Mouse (Mus musculus) CD4-positive naive resting alpha-beta T cell, adult 76 days (primary cell): ENCODE data around the gene Hibch. TPM values are rescaled to one million over a fixed set of nuclear protein-coding genes. Genes with fewer than 3 reads are reported as not detected.

ENCODE experiments used
- total RNA-seq: library from RNA; stranded (reverse); gene quantifications from one replicate; pipeline ENCODE4 v1.2.4, GENCODE M21; 2023

Gene Hibch
- 16.9 TPM for total RNA-seq

DNA sequence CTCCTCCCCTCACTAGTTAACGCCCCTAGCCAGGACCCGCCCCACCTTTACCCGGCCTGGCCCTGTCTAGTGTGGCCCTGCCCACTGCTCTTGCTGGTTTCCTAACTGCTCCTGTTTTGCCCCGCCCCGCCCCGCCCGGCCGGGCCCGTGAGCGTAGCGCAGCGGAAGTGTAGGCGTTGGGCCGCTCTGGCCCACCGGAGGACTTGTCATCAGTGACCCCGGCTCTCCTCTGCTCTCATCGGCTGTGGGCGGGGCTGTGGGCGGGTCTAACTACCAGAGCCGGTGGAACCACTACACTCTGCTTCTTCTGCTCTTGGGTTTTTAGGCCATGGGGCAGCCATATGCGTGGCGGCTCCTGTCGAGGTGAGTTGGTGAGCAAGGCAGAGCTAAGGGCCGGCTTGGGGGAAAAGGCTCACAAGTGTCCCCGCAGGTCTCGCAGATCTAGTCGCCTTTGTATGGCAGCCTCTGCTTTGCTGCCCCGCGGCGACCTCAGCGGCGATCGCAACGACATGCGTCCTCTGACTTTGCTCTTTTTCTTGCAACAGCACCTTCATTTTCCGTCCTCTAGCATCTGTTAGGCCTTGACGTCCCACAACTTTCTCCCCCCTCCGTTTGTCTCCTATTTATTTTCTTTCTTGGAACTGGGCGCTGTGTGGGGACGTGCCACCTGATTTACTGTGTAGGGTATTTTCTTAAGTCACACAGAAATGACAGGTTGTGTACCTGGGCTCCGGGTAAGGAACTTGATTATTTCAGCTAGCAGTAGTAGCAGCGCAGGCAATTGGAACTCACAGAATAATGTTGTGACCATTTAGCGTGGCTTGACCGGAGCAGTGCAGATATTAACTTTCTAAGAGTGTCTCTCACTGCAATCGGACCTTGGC lies at the start of gene Hibch:
TSS of gene Hibch (plus strand) at position 148 of the 884 bp plus-strand sequence.

DNA sequence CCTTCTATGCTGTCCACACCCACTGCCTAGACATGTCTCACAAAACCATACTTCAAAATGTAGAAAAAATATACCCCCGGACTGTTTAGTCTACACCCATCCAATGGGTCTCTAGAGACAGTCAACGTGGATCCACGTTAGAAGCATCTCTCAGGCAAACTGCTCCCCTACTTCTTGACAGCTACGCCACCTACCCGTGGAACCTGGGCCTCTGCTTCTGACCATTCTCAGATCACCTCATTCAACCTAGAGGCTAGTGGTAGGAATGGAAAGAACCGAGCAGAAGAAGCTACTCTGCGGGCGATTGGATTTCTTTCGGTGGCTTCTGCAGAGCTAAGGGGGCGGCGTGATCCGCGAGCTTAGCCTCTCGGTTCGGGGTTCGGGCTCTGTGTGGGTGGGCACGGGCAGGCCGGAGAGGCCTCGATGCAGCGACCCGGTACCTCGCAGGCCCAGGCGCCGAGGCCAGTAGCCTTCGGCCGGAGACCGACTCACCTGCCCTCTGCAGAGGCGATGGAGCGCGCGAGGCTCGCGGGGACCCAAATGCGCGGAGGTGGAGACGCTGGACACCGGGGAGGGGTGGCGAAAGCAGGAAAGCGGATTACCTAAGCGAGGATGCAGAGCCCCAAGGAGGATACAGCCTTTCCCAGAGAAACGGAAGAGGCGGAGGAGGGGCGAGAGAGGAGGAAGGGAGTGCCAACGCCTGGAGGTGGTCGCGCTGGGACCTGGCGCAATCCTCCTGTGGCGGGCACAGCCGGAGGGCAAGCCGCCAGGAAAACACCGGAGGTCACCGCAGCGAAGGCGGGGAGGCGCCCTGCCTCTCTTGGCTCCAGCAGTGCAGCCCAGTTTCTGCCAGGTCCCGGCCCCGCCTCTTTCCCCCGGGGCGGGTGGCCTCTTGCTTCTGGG lies 27.6 kb upstream of the Hibch start, which contains the start of gene Inpp1:
TSS of gene Inpp1 (minus strand) at position 779 of the 903 bp plus-strand sequence.

Other genes starting within 250 kb of the Hibch start
- 39.8 TPM for gene Nemp2, start 214.2 kb upstream of the Hibch start, total RNA-seq
- 48.0 TPM for gene Mfsd6, start 117.5 kb upstream of the Hibch start, total RNA-seq
- 66.1 TPM for gene Inpp1, start 27.2 kb upstream of the Hibch start, total RNA-seq
- gene 1700019D03Rik, start 175.2 kb downstream of the Hibch start, total RNA-seq: 0.79 TPM
- gene Mstn, start 216.7 kb downstream of the Hibch start, total RNA-seq: not detected